Mouse (Mus musculus) ES-E14 (cell line): ENCODE results near the gene Lrrc8d.

ENCODE experiments used
- CHD2 ChIP-seq: IDR thresholded peaks from 2 replicates; pipeline ENCODE4 v1.6.1; 2014; ENCODE audit warnings: mild to moderate bottlenecking, low read depth, low read length, inconsistent platforms
- MAFK ChIP-seq: IDR thresholded peaks from 2 replicates; pipeline ENCODE4 v1.6.1; 2014; ENCODE audit warnings: mild to moderate bottlenecking, low read depth, low read length, inconsistent platforms; ENCODE audit not compliant: insufficient read depth
- ZNF384 ChIP-seq: IDR thresholded peaks from 2 replicates; pipeline ENCODE4 v1.6.1; 2012; ENCODE audit warnings: low read depth, low read length, inconsistent platforms

DNA sequence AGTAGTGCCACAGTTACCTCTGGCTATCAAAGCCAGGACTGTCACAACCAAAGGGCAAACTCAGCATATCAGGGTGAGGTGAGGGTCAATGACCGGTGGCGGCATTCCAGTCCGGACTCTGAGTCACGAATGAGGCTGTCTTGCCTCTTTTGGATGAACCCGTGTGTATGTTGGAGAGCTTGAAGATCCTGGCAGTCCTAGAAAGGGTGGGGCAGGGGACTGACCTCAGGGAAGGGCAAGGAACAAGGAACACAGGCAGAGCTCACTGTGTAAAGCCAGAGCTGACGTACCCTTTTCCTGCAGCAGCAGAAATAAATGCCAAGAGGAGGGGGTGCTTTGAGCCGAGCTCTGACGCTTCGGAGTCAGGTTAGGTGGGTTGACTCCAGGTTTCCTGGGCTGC is 136.2 kb downstream of the Lrrc8d start:
- no peak for TF ChIP-seq CHD2
- no peak for TF ChIP-seq ZNF384
- TF ChIP-seq MAFK = no peak
